Mouse (Mus musculus) urinary bladder, postnatal 14 days (tissue): ENCODE measurements around the gene Slc7a9.
A peak's percentile ranks its signal among the peaks of the same experiment; 100 is the strongest.

Source experiments
- DNase-seq: peaks from one replicate; pipeline ENCODE4 v3.0.0; 2021; ENCODE audit warnings: low spot score

Slc7a9 gene

DNA sequence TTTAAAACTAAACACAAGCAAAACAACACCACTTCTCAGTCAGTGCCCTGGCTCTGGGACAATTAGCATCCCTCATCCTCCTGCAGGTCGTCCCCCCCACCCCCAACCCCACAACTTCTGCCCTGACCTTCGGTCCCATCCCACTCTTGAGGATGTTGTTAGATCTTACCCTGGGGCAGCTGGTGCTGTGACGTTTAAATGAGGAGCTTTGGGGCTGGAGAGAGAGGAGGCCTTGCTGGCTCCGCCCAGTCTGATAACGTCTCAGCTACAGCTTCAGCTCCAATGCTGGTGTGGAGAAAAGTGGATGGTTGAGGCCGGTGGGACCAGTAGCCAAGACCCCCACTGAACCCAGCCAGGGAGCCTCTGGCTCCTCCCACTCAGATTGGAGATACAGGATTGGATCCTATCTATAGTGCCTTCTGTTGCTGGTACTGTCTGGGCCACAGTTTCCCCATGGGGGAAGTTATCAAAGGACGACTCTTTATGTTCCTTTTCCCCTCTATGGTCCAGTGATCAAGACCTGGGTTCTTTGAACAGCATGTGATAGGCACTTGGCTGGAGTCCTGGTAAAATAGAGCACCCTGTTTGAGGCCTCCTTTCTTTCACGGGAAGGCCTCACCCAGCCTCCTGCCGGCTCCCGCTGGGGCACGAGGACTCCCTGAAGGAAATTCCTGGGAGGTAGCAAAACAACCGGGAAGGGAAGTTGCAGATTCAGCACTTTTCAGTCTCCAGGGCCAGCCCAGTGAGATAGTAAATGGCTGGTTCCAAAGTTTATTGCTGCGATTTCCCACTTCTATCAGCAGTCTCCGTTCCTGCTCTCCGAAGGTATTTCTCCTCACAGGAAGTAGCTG is at the start of gene Slc7a9:
Slc7a9 (plus strand) TSS at position 801 of the 851 bp plus-strand sequence.
- peak; percentile 11 for DNase-seq

DNA sequence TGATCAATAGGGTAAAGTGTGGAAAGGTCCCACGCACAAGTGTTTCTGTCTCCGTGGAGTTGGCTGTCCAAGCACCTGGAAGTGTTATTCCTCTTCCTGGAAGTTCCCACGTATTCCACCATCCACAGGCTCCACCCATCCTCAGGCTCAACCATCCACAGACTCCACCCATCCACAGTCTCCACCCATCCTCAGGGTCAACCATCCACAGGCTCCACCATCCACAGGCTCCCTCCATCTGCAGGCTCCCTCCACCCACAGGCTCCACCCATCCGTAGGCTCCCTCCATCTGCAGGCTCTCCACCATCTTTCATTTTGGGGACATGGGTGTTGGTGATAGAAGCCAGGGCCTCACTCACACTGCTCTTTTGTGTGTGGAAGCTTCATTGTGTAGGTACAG is 47.4 kb upstream of the Slc7a9 start:
- no peak for DNase-seq

DNA sequence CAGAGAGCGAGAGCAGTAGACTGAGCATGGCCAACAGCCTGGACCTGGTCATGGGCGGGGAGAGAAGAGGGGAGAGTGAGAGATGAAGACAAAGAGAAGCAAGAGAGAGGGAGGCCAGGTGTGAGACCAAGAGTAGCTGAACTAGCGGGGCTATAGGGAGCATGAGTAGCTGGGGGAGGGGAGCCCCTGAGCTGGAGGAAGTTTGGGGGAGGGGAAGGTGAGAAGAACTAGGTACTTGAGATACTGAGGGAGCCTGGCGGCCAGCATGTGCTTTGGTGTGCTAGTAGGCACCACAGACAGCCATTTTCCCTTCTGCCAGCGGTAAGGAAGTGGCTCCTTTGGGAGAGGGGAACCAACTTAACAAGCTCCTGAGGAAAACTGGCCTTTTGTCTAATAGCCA is 33.4 kb upstream of the Slc7a9 start:
- no peak for DNase-seq

DNA sequence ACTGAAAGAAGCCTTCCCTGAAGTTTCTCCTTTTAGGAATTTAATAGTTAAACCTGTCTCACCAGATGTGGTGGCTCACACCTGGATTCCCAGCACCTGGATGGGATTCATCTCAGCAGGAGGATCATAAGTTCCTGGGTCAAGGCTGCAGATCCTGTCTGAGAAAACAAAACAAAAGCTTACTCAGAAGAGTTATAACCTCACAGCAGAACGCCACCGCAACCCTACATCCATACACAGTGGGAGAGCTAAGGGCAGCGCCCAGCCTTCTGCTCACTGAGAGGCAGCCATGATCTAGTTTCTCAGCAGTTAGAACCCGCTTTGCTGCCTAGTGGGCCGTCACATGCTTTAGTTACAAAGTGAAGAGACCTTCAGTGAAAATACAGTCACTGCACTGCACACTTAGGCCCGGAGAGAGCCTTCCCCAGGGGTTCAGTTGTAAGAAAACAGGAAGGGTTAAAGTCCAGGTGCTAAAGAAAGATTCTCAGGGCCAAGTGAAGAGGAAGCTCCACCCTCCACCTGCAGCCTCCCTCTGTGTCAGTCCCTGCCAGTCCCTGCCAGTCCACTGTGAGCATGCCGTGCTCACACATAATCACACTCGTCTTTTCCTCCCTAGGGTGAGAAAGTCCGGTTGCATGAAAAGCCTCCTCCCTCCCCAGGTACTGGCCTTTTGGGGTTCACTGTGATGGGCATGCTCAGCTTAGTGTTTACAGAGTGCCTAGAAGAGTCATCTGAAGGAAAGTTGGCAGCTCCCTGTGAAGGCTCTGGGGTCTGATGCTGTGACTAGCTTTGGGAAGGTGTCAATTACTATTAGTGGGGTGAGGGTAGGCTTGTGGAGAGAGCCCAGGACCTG is 32.6 kb upstream of the Slc7a9 start:
- DNase-seq, result no peak

DNA sequence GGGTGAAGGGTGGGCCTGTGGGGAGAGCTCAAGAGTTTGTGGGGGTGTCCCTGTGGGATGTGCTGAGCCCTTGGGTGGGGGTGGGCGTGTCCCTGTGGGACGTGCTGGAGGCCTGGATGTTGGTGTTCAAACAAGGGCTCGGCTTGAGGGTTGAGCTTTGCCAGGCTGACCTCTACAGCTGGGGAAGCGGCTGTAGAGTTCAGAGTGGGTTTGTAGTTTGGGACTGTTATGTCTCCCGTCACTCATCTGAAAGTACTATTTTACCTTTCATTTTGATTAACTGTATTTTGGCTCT is 32.0 kb upstream of the Slc7a9 start:
- no peak for DNase-seq

DNA sequence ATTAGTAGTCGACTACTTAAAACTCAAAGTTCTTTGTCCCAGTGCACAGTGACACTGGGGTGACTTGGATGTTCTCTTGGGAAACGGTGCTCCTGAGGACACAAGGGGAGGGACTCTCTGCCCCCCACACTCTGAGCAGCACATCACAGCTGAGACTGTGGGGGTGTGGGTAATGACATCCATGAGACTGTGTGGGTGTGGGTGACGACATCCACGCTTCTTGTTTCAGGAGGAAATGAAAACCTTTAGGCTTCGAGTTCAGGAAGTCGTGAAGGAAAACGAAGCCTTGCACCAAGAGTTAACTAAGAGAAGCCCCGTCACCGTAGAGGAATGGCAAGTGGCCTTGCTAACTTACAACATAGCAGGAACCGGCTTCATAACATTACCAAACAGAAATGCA is 25.5 kb upstream of the Slc7a9 start:
- no peak for DNase-seq

DNA sequence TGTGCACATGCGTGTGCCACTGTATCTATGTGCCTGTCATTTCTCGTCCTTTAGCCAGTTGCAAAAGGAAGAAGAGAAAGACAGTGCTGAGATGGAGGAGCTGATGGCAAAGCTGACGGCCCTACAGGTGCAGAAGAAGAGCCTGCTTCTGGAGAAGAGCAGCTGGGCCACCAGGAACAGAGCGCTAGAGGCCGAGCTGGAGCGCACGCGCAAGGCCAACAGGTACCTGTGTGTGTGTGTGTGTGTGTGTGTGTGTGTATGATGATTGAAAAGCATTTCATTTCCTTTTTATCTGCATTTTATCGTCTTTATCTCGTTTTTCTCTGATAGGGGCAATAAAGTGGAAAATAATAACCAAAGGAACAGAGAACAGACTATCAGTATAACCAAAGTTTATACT is 20.4 kb upstream of the Slc7a9 start:
- no peak for DNase-seq

DNA sequence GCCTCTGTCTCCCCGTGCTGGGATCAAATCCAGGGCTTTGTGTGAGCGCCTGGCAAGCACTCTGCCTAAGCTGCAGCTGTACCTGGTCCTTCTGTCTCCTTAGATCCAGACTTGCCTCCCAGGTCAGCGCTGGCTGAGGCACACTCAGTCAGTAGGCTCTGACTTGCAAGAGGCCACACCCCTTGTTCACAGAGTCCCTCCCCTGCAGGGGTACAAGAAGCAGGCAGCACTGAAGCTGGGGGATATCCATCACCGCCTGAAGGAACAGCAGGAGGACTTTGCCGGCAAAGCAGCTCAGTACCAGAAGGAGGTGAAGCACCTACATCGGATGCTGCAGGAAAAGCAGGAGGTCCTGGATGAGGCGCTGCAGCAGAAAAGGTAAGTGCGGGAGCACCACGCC is 13.3 kb upstream of the Slc7a9 start:
- DNase-seq, result no peak

DNA sequence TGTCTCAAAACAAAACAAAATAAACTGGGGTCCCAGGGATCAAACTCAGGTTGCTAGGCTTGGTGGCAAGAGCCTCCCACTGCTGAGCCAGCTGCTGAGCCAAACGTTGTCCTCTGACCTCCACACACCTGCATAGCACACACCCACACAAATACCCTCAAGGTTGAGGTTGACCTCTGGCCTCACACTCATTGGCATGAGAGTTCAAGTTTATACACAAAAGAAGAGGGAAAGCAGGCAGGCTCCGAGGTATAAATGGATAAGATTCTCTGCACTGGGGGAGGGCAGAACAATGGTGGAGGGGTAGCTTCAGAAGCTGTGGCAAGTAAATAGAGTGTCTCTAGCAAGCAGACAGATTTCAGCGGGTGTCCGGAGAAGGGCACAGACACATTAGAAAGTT is 1.1 kb upstream of the Slc7a9 start:
- DNase-seq, result no peak

DNA sequence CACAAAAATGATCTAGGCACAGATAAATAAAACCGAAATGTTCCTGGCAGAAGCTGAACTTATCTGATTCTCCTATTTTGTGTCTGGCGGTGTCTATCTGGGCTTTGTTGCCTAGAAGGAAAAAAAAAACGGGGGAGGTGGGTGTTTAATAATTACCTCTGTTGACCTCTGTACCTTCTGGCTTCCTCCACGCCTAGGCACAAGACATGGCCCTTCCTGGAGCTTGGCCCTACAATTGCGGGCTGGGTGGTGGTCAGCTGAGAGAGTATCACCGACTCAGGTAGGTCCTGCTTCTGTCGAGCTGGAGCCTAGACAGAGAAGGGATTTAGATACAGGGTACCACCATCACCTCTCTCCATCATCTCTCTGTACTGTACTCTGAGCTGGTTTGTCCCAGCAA is 271 bp downstream of the Slc7a9 start:
- no peak for DNase-seq

DNA sequence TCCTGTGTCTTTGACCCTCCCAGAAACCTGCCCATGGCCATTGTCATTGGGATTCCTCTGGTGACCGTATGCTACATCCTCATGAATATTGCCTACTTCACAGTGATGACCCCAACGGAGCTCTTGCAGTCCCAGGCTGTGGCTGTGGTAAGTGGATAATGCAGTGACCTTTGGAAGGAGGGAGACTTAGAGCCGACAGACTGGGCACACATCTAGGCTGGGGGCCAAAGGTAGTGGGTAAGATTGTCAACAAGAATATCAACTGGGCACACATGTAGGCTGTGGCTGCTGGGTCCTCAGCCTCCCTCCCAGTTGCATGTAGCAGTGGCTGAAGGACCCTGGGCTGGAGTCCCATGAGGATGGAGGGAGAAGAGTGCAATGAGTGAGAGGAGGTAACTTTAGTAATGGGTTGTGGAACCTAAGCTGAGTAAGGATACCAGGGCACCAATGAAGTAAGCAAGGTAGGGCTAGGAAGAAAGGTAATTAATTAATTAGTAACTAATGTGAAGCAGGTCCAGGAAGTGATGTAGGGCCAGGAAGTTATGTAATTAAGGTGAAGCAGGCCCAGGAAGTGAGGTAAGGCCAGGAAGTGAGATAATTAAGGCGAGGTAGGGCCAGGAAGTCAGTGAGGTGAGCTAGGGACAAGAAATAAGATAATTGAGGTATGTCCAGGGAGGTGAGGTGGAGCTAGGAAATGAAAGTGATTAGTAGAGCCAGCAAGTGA is 7.7 kb downstream of the Slc7a9 start:
- DNase-seq, result no peak

DNA sequence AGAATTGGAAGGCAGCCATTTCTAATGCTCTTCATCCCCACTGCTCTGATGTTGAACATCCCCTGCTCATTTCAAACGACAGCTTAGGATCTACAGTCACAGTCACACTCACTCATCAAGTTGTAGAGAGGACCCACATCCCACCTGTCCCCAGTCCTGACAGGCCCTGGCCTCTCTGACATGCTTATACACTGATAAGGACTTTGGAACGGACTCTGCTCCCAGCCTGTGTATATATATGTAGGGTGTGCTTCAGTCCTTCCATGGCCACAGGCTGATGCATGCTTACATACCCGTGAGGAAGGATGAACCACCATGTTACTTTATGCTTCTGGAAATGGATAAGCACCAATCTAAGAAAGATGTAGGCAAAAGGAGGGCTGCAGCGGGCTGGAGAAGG is 12.4 kb downstream of the Slc7a9 start:
- DNase-seq, result no peak

DNA sequence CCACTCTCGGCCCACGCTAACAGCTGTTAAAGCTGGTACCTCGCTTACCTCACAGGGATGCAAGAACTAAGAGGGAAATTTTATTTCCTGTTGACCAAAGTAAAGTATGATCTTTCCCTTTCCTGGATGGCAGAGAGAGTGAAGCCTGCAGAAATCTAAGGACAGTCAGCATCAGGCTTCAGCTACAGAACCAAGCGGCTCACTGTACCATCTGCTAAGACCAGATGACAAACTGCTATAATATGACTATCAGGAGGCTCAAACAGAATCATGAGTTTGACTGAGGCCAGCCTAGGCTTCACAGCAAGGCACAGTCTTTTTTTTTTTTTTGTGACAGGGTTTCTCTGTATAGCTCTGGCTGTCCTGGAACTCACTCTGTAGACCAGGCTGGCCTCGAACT is 16.4 kb downstream of the Slc7a9 start:
- no peak for DNase-seq

DNA sequence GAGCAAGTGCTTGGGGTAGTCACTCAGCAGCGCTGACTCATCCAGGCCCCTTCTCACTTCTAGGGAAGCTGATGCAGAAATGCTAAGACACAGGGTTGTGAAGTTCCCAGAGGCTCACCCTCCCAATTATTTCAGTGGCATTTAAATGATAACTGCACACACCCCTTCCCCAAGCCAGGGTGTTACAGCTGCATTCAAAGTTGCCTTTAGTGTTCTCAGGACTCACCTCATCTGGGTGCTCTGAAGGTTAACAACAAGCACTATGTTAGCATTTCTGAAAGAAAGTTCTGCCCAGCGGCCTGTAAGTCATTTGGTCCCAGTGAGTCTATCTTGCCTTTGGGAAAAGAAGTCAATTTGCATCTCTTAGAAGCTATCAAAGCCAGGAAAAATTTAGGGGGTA is 19.3 kb downstream of the Slc7a9 start:
- DNase-seq, result no peak

DNA sequence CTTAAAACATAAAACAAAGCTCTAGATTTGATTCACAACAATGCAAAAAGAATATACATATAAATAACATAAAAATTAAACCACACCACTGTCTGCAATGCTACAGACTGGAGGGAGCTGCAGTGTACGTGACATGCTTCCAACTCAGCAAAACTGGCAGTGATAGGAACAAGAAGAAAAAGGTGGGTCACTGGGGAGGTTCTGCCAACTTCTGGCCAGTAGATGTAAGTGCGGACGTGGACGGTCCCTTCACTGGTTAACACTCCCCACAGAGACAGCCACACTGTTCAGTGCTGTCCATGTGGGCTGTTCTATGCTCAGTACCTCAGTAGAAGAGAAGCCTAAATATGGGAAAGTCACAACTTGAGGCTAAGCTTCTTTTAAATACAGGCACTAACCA is 22.2 kb downstream of the Slc7a9 start:
- no peak for DNase-seq

DNA sequence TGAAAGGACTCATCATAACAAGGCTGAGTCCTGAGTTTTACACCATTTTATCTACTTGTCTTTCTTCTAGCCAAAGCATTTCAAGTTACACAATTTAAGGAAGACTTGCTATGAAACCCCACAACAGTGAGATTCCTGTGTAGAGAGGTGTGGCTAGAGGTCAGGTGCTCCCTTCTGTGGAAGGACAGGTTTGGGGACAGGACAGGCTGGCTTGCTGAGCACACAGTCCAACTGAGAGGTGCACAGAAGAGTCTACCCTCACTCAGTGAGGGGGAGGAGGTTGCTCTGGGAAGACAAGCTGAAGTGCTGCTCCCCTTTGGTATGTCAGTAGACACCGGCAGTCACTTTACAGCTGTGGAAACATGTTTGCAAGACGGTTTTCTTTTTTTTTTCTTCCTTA is 27.9 kb downstream of the Slc7a9 start:
- peak; percentile 4 for DNase-seq

DNA sequence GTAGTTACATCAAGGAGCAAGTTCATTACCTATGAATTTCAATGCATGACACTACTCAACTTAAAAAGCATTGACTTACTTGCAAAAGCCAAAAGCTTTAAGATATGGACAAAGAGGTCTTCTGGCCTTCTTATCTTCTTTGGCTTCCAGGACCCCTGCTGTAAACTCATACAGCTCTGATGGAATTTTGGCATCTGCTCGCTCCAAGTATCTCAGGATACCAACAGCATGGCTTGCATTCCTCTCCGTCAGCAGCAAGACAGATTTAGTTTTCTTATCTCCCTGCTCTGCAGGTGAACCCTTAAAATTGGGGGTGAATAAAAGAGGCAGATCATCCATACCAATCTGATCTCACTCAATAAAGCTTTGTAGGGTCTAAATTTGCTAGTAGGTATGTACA is 36.5 kb downstream of the Slc7a9 start:
- no peak for DNase-seq

DNA sequence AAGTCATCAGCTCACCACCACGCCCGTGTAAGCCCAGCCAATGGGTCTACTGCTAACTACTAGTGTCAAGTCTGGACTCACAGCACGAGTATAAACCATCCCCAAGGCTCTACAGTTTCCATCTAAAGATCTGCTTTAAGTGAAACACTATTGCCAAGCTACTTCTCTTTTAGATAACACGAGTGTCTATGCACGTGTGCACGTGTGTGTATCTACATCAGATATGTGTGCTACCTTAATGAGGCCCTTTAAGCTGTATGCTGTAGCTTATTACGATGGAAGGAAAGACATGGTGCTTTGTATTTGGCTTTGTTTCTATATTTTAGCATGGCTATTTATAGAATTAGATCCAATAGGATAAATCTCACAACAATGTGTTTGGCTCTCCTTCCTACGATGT is 38.0 kb downstream of the Slc7a9 start:
- DNase-seq, result no peak

DNA sequence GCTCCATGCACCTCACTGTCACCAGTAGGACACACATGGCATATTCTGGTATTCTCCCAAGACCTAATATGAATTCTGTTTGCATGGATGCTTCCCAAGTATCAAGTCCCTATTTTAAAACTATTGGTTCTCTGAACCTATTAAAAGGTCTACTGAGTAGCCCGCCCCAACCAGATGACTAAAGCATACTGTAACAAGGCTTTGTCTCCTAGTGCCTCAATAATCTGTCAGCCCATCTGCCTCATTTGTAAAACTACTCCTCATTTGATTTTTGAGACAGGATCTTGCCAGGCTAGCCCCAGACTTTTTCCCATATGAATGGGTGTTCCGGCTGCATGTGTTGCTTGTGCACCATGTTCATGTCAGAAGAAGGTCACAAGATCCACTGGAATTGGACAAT is 41.6 kb downstream of the Slc7a9 start:
- DNase-seq, result no peak

DNA sequence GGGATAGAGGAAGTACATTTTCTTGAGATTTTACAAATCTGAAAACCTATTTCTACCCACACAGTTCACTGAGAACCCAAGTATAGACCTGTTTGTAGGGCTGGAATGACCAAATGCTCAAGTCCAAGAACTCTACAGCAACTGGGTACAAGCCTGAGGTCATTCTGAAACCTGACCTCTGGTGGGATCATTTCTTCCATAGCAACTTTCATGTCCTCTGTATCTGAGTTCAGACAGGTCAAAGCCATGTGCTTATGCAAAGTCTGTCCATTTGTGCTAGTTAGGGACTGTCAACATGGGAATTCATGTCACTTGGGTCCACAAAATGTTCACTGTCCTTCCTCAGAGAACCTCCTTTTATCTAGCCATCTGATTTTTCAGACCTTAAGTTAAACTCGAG is 42.4 kb downstream of the Slc7a9 start:
- DNase-seq, result no peak

DNA sequence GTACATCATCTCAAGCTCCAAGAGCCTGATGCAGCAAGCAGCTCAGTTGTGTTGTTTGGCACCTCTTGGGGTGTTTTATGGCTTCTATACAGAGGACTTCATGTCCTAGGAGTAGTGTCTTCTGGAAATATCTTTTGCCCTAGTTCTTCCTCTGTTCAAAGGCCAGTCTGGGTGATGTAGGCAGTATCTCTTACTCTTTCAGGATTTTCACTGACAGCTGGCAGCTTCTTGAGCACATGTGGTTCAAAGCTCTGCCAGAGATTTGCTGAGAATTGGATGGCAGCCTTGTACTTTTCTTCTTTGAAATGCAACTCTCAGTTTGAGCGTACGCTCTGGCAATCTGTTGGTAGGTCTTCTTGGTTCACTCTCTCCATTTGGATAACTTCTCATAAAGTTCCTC is 48.9 kb downstream of the Slc7a9 start:
- no peak for DNase-seq

DNA sequence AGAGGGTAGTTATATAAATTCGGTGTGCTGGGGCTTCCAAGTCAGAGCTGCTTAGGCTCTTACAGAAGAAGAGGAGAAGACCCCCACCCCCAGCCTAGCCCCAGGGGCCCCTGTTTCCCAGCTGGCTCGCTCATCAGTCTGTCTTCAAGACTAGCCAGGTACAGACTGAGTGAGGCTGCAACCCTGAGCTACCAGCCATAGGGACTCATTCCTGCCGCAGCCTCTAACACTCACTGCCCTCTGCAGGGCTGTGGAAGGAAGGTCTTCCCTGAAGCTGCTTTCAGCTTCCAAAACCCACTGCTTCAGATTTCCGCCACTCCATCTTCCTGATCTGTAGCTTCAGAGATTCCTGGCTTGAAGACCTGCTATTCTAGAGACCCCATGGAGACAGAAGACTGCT is 53.4 kb downstream of the Slc7a9 start:
- no peak for DNase-seq
